Mouse (Mus musculus) limb, embryonic 14.5 days (tissue): ENCODE data around the gene Gm20388. TPM values are rescaled to one million over a fixed set of nuclear protein-coding genes. Genes with fewer than 3 reads are reported as not detected.

Experiments used
- ATAC-seq: fragments of 200-750 bp; cut with Nextera tagmentation; 2 replicates; pipeline ENCODE4 v1.8.0; 2017; ENCODE audit warnings: low read depth, moderate number of reproducible peaks, moderate TSS enrichment; ENCODE audit not compliant: low FRiP score
- DNase-seq: peaks from one replicate; pipeline ENCODE4 v3.0.0-alpha.2; 2015; ENCODE audit warnings: low spot score
- H3K27ac ChIP-seq: fragments of 300-500 bp; sonication (generic); replicated peaks from 2 replicates; pipeline ENCODE4 v1.5.1; 2014; ENCODE audit warnings: low read depth, mild to moderate bottlenecking, low read length, moderate library complexity, mixed read lengths
- H3K27me3 ChIP-seq: fragments of 300-500 bp; sonication (generic); 2 replicates; pipeline ENCODE4 v1.6.1; 2014; ENCODE audit warnings: low read length, mixed read lengths; ENCODE audit not compliant: control insufficient read depth, insufficient read depth
- H3K36me3 ChIP-seq: fragments of 300-500 bp; sonication (generic); 2 replicates; pipeline ENCODE4 v1.6.1; 2014; ENCODE audit warnings: mild to moderate bottlenecking, low read length, moderate library complexity, mixed read lengths; ENCODE audit not compliant: control insufficient read depth, insufficient read depth
- H3K4me1 ChIP-seq: fragments of 300-500 bp; sonication (generic); 2 replicates; pipeline ENCODE4 v1.6.1; 2014; ENCODE audit warnings: antibody characterized with exemption, low read length, mixed read lengths; ENCODE audit not compliant: control insufficient read depth, insufficient read depth
- H3K4me2 ChIP-seq: fragments of 300-500 bp; sonication (generic); replicated peaks from 2 replicates; pipeline ENCODE4 v1.6.1; 2014; ENCODE audit warnings: low read depth, mild to moderate bottlenecking, low read length, moderate library complexity; ENCODE audit not compliant: severe bottlenecking
- H3K4me3 ChIP-seq: fragments of 300-500 bp; sonication (generic); replicated peaks from 2 replicates; pipeline ENCODE4 v1.5.1; 2014; ENCODE audit warnings: low read length
- H3K9ac ChIP-seq: fragments of 300-500 bp; sonication (generic); 2 replicates; pipeline ENCODE4 v1.6.1; 2014; ENCODE audit warnings: mild to moderate bottlenecking, low read depth, low read length, moderate library complexity; ENCODE audit not compliant: severe bottlenecking
- H3K9me3 ChIP-seq: fragments of 300-500 bp; sonication (generic); 2 replicates; pipeline ENCODE4 v1.6.1; 2016; ENCODE audit warnings: low read length; ENCODE audit not compliant: control insufficient read depth
- POLR2A ChIP-seq: fragments of 200-500 bp; IDR thresholded peaks from 2 replicates; pipeline ENCODE4 v1.8.0; 2012; ENCODE audit warnings: inconsistent platforms, mild to moderate bottlenecking, moderate library complexity, borderline replicate concordance; ENCODE audit not compliant: insufficient read depth, insufficient read length; ENCODE audit errors: extremely low read depth
- WGBS: fragments of 180-500 bp; shearing (Covaris S2); extraction: QIAGEN DNeasy Blood & Tissue Kit; methylation state at CpG from one replicate; pipeline ENCODE4 v1.1.7; 2014; 5-methylcytosine and 5-hydroxymethylcytosine counted together
- polyA plus RNA-seq, 2 experiments: library from polyadenylated mRNA; depleted of rRNA in 1 of 2; stranded (reverse) in 1 of 2; unstranded in 1 of 2; fragments of >200 nt; fragmentation: Nextera tagmentation in 1 of 2; extraction: Ambion mirVana in 1 of 2; gene quantifications; 2 replicates each; pipeline versions ENCODE4 v1.2.1 to v1.2.3; 2012 to 2014

Gm20388 gene
- polyA plus RNA-seq, 2 experiments = 1.9 to 49.9 TPM

GRCm38 (mm10) chr8:120569939-120570715 lies 659.5 kb downstream of the Gm20388 start:
- no peaks in the 10 kb centered on the region for H3K9me3 ChIP-seq
- no peak overlapping the region for H3K9ac ChIP-seq
- H3K27ac ChIP-seq = no peak overlapping the region
- H3K4me1 ChIP-seq = peaks cover 13% of the 10 kb centered on the region
- no peak overlapping the region for H3K4me2 ChIP-seq
- H3K36me3 ChIP-seq = peaks cover 87% of the 10 kb centered on the region
- H3K27me3 ChIP-seq = no peaks in the 10 kb centered on the region
- DNase-seq = peak; percentile 81
- WGBS = 55% methylated on average over 13 of the region's 13 CpGs
- no peak overlapping the region for H3K4me3 ChIP-seq
- TF ChIP-seq POLR2A = no peak
- ATAC-seq = peak; percentile 54; the same call in 1 of the 2 replicates

- Histone ChIP-seq H3K4me2 (no peak overlapping the region), H3K27ac (no peak overlapping the region), H3K4me1 (peaks cover 5% of the 10 kb centered on the region; the same call in 1 of the 2 replicates), H3K9ac (no peak overlapping the region), H3K27me3 (no peaks in the 10 kb centered on the region), H3K9me3 (no peaks in the 10 kb centered on the region), H3K36me3 (peaks cover 97% of the 10 kb centered on the region), H3K4me3 (no peak overlapping the region)
- 83% methylated on average over 8 of the region's 8 CpGs for WGBS
- TF ChIP-seq POLR2A = no peak
- no peak for DNase-seq
- ATAC-seq = no peak
Measured at GRCm38 (mm10) chr8:120571561-120571960, 660.9 kb downstream of the Gm20388 start.

DNA sequence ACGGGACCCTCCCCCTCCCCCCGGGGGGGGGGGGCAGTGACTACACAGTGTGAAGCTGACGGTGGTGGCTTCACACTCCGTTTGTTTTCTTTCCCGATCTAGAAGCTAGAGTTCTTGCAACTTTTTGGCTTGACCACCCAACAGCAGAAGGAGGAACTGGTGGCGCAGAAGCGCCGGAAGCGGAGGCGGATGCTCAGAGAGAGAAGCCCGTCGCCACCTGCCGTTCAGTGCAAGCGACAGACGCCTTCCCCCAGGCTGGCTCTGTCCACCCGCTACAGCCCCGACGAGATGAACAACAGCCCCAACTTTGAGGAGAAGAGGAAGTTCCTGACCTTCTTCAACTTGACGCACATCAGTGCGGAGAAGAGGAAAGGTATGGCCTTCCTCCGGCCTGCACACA lies 661.9 kb downstream of the Gm20388 start:
- DNase-seq = no peak
- no peak overlapping the region for H3K27ac ChIP-seq
- no peak for TF ChIP-seq POLR2A
- peaks cover 5% of the 10 kb centered on the region; the same call in 1 of the 2 replicates for H3K4me1 ChIP-seq
- H3K9ac ChIP-seq = no peak overlapping the region
- no peak for ATAC-seq
- no peaks in the 10 kb centered on the region for H3K9me3 ChIP-seq
- H3K4me2 ChIP-seq = no peak overlapping the region
- H3K4me3 ChIP-seq = no peak overlapping the region
- H3K36me3 ChIP-seq = peaks cover 96% of the 10 kb centered on the region
- H3K27me3 ChIP-seq = no peaks in the 10 kb centered on the region
- 84% methylated on average over 21 of the region's 21 CpGs for WGBS

DNA sequence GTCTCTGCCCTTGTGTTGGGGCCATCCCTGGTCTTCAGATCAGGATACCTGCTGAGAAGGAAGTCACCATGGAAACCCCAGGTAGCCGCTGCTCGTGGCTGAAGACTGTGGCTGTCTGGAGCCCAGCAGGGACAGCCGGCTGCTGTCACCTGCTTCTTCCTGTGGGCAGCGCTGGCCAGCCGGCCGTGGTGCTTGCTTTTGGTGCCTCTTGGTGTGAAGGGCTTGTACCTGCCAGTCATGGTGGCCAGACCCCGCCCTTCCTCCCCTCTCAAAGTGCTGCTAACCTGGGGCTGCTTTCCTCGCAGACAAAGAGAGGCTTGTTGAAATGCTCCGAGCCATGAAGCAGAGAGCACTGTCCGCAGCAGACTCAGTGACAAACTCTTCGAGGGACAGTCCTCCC lies 663.2 kb downstream of the Gm20388 start:
- ATAC-seq (no peak), DNase-seq (no peak)
- H3K9ac ChIP-seq = no peak overlapping the region
- H3K4me3 ChIP-seq = no peak overlapping the region
- H3K4me1 ChIP-seq = peaks cover 5% of the 10 kb centered on the region; the same call in 1 of the 2 replicates
- H3K27me3 ChIP-seq = no peaks in the 10 kb centered on the region
- no peak overlapping the region for H3K4me2 ChIP-seq
- TF ChIP-seq POLR2A = no peak
- no peak overlapping the region for H3K27ac ChIP-seq
- WGBS = 76% methylated on average over 11 of the region's 11 CpGs
- H3K36me3 ChIP-seq = peaks cover 96% of the 10 kb centered on the region
- H3K9me3 ChIP-seq = no peaks in the 10 kb centered on the region

- no peak for TF ChIP-seq POLR2A
- Histone ChIP-seq H3K9ac (no peak overlapping the region), H3K27ac (no peak overlapping the region), H3K27me3 (no peaks in the 10 kb centered on the region), H3K4me3 (no peak overlapping the region), H3K36me3 (peaks cover 93% of the 10 kb centered on the region), H3K4me1 (peaks cover 5% of the 10 kb centered on the region; the same call in 1 of the 2 replicates), H3K4me2 (no peak overlapping the region), H3K9me3 (no peaks in the 10 kb centered on the region)
- no peak for ATAC-seq
- WGBS = 77% methylated on average over 19 of the region's 19 CpGs
- no peak for DNase-seq
Measured at GRCm38 (mm10) chr8:120574941-120575340, 664.3 kb downstream of the Gm20388 start.

GRCm38 (mm10) chr8:120575801-120576200 lies 665.2 kb downstream of the Gm20388 start:
- no peak overlapping the region for H3K9ac ChIP-seq
- H3K4me3 ChIP-seq = no peak overlapping the region
- TF ChIP-seq POLR2A = no peak
- no peaks in the 10 kb centered on the region for H3K27me3 ChIP-seq
- ATAC-seq (no peak), DNase-seq (no peak)
- peaks cover 5% of the 10 kb centered on the region; the same call in 1 of the 2 replicates for H3K4me1 ChIP-seq
- H3K36me3 ChIP-seq = peaks cover 96% of the 10 kb centered on the region
- no peak overlapping the region for H3K4me2 ChIP-seq
- no peaks in the 10 kb centered on the region for H3K9me3 ChIP-seq
- H3K27ac ChIP-seq = no peak overlapping the region
- 50% methylated on average over 9 of the region's 9 CpGs for WGBS
